In the genomic region with DNA sequence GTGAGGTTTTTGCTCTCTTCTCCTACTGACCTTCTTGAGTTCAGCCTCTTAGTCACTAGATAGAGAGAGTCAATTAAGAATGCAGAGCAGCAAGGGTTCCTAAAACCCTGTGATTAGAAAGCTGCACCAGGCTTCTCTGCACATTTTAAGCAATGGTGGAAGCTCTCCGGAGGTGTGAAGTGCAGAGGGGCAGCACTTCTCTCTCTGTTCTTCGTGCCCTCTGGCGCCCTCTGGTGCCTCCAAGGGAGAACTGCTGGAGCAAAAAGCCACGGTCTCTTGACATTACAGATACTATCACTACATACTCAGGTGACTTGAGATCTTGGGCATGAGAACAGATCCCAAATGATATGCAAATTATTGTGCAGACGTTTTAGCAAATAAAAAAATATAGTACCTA, we compare ENCODE assay signal across 8 mouse cellular contexts.
A peak's percentile ranks its signal among the peaks of the same experiment; 100 is the strongest.
DNase-seq lines count a peak whose midpoint lies in the region; ATAC-seq lines count a peak whose summit lies in the region.

No protein-coding gene starts in this region.

- DNase-seq in 3T3-L1 (ENCODE audit: low read depth, low spot score): peak; percentile 56
- DNase-seq in WW6 (ENCODE audit: low read depth, low spot score): peak; percentile 20
- peak; percentile 21 to 43 for DNase-seq in gastrocnemius, postnatal 4 days (ENCODE audit: low spot score in 2 of 2)
- peak; percentile 67 for DNase-seq in kidney, postnatal 14 days
- DNase-seq in lung, adult 18-20 months: peak; percentile 11 to 25
- peak; percentile 10 for DNase-seq in ovary, adult 18-20 months (ENCODE audit: low spot score)
- DNase-seq in thymus, postnatal 0 days (ENCODE audit: low spot score): peak; percentile 60

- peak; percentile 99 for ATAC-seq in common myeloid progenitor, adult 5-6 weeks (replicated peaks; ENCODE audit: low read depth, poor library complexity, severe bottlenecking)

Comparison
In these comparisons a context has a peak if more than half of its experiments do, and no peak if none do; other contexts are left out.
1. Peak in every context shown above with its lines: DNase-seq and ATAC-seq.
2. DNase-seq: peak in every context shown above with its lines; median percentile 67 in kidney, postnatal 14 days; 60 in thymus, postnatal 0 days; 56 in 3T3-L1; 32 in gastrocnemius, postnatal 4 days; 20 in WW6; 18 in lung, adult 18-20 months; 10 in ovary, adult 18-20 months.